Mouse (Mus musculus) kidney, postnatal 36 days (tissue): ENCODE data around the gene Itga11.
"Not testable (repeated sequence)": the region's sequence is repeated elsewhere in the genome, so short reads cannot be mapped to it uniquely, and the experiment has no call there.

ENCODE experiments used
- DNase-seq, 2 experiments: peaks; one replicate each; pipeline ENCODE4 v3.0.0; 2021 to 2022; ENCODE audit warnings: mixed read lengths in 2 of 2

Gene Itga11

DNA sequence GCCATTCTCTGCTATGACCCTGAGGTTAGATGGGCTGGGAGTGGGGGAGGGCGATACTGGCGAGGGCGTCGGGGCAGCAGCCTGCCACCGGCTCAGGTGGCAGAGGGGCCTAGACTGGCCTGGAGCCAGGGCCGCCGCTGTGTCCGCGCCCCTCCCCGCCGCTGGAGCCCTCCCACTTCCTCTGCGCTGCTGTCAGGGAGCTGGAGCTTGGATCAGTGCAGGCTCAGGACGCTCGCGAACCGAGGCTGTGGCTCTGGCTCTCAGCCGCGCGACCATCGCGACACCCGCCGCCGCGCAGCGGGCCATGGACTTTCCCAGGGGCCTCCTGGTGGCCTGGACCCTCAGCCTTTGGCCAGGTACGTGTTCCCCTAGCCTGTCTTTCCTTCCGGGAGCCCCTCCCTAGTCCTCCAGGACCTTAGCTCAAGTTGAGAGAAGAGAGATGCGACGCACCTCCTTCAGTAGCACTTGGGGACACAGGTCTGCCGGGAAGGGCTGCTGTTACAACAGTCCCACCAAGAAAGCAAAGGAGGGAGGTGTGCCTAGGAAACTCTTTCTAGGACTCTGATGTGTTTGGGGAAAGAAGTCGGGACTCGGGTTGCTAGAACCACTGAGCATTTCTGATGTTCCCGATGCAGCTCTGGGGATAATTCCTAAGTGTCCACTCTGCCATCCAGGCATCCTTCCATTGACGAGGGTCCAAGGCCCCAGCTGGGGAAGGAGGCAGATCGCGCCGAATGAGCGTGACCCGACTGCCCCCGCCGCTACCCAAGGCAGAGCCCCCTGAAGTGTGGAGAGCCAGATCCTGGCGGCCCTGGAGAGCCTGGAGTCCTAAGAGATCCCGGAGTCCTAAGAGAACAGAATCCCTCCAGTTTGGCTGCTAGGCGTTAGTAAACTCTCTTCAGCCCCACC, at the start of gene Itga11:
Gene Itga11, plus strand, starts transcription at position 186 of the 909 bp plus-strand sequence.
- DNase-seq, result peak in 1 of 2 experiments; percentile 48

DNA sequence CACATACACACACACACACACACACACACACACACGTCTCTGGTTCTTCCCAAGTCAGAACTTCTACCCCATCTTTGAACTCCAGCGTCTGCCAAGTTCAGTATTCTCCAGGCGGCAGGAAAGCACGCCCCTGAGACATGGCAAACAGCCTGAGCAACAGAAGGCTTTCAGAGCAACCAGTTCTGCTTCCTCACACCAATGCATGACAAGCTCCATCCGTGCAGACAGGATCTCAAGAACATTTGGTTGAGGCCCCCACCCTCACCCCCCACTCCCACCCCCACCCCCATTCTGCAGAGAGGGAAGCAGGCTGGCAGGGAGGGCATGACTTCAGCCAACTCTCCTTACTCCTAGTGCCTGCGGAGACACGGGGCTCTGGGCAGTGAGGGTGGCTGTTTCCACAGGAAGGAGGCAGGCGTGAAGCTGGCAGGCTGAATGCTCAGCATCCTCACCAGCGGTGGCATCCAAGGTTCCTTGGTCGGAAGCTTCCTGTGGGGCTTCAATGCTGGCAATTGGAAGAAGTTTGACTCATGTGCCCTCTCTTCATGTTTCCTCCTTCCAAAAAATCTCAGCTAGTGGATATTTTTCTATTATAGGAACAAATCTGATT, 46.9 kb upstream of the Itga11 start:
- peak in 1 of 2 experiments; percentile 12 for DNase-seq

DNA sequence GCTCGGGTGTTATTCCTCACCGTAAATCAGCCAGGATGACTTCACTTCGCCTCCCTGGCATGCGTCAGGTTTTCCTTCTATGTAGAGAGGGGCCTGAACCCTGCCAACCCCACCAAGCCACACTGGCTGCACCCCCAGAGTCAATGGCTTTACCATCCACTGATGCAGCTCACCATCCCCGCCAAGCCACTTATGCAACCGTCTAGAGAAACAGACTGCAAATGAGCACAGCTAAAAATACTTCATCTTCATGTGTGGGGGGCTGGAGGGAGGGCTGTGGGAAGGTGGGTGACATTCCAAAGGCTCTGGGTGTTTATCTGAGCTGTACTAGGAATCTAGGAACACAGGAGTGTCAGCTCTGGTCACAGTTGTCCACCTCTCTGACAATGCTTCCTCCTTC, 45.2 kb upstream of the Itga11 start:
- no peak for DNase-seq

DNA sequence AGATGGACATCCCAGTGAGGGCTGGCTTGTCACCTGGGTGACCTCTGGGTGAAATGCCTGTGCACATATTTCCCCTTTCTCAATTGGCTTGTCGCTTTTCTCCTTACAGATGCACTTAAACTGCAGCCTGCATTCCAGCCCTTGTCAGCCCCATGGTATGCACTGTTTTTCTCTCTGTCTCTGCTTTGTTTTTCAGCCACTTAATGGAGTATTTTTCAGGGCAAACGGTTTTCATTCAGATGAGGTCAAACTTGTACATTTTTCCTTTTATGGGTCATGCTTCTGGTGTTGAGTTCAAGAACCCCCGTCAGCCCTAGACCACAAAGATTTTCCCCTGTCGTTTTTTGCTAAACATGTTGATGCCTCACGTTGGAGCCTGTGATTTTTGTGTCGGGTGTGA, 39.6 kb upstream of the Itga11 start:
- DNase-seq, result no peak

DNA sequence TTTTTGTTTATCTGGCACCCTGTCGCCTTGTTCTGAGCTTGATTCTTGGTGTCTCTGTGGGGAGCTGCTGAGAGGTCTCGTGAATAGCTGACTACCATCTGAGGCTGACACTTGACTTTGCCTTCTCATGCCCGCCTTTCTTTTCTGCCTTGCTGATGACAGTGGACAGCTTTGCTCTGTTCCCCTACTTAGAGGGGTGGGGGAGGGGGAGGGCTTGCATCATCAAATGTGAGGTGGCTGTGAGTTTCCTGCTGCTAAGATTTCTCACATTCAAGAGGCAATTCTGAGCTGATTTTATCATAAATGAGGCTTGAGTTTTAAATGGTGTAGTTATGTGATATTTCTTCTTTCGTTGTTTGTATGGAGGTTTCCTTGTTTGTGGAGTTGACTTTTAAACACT, 37.9 kb upstream of the Itga11 start:
- DNase-seq, result no peak

DNA sequence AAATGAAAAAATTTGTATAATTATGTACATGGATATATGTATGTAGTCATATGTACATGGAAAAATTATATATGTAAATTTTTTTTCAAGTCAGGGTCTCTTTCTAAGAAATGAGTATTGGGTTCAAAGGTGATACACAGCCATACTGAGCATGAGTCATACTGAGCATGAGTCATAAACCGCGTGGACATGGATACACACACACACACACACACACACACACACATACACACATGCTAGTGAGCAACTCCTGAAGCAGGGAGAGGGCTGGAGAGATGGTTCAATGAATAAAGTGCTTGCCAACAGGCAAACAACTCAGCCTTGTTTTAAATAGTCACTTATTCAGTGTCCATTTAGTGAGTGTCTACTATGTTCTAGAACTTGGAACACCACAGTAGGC, 37.4 kb upstream of the Itga11 start:
- DNase-seq, result no peak

DNA sequence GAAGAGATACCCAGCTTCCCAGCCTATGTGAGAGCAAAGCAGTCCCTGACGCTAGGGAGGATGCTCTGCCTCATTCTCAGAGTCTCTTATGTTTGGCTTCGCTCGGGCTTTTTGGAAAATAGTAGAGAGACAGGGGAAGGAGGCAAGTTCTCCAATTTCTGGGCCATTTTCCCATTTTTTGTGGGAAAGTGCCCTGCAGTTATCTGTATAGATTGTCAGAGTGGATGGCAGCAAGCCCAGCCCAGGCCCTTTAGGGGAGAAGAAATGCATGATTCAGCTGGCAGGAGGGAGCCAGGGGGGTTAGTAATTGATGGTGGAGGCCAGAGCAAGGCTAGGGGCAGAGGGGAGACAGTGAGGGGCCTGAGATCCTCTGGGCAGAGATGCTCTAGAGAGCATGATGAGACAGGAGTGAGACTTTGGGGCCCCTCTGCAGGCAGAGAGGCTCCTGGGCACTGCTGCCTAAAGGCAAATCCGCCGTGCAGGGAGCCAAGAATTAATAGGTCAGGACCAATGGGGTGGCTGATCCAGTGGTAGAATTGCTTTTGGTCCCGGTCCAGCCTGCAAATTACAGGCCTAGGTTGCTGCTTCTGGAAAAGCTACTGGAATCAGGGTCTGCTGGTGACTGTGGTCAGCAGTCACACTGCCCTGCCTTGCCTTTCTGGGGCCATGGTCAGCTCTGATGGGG, 31.8 kb upstream of the Itga11 start:
- DNase-seq, result peak in 1 of 2 experiments; percentile 14

DNA sequence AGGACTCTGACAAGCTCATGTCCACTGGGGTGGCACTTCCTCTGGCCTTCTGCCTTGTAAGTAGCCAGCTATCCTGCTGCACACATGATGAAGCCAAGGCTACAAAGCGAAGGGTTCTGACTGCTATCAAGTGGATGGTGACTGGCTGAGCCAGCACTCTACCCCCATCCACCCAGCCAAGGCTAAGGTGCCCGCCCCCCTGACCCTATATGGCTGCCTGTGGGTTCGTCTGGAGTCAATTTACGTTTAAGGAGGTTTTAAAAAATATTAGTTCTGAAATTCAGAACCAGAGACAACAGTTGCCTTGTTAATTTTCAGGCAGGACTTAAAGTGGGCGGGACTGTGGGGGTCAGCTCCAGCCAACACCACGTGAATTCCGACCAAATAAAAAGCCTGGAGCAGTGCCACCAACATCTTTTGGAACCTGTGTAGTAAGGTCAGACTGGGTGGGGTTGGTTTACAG, 30.9 kb upstream of the Itga11 start:
- no peak for DNase-seq

DNA sequence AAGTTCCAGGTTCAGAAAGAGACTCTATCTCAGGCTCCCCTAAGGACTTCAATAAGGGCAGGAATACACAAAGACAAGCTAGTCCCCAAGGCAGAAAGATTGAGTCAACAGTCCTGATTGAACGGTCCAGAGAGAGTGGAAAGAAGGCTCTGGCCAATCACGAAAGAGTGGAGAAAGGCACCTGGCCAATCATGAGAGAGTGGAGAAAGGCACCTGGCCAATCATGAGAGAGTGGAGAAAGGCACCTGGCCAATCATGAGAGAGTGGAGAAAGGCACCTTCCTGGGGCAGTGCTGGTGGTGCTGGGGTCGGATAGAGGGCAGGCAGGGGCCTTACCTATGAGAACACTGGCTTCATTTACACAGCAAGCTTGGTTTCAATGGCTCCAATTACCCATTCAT, 28.2 kb upstream of the Itga11 start:
- DNase-seq, result no peak

DNA sequence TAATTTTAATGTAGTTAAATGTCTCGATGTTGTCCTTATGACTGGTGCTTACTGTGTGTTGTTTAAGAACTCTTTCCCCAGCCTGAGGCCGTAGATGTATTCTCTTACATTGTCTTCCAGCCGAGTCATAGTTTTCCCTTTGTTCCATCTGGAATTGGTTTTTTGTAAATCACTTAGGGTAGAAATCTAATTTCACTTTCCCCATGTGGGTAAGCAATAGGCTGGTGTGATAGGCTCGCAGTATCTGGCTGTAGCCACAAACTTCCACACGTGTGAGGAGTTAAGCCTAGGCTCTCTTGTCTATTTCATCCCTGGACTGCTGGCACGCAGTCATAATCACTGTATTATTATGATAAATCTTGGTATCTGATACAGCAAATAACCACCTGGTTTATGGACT, 26.9 kb upstream of the Itga11 start:
- no peak for DNase-seq

DNA sequence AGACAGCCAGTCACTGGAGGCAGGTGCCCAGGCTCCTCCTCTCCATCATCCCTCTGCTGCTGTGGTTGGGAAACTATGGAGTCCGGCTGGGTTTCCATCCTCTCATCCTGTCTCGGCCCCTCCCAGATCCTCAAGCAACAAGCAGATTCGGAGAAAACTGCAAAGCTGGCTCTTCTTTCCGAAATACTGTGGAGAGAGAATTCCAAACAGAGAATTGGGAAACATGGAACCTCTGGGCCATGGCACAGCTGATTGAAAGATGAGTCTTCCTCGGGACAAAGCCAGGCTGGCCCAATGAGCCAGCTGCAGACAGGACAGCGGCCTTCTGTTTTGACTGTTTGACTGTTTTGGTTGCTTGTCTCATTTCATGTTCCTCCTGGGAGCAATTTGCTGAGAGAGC, 23.3 kb upstream of the Itga11 start:
- peak in 1 of 2 experiments; percentile 7 for DNase-seq

DNA sequence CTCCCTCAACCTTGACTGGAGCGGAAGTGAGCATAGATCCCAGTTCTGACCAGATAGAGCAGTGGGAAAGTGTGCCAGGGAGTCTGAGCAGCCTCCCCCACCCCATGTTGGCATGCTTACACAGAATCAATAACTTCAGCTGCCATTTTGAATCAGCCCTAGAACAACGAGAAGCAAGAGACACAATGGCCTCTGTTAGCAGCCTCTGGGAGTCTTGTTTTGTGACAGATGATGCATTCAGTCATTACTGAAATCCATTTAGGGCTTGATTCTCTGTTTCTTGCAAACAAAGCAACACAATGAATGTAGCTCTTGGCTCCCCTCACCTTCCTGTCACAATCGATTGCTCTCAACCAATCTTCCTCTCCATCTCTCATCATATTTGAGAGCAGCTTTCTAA, 19.6 kb upstream of the Itga11 start:
- no peak for DNase-seq

DNA sequence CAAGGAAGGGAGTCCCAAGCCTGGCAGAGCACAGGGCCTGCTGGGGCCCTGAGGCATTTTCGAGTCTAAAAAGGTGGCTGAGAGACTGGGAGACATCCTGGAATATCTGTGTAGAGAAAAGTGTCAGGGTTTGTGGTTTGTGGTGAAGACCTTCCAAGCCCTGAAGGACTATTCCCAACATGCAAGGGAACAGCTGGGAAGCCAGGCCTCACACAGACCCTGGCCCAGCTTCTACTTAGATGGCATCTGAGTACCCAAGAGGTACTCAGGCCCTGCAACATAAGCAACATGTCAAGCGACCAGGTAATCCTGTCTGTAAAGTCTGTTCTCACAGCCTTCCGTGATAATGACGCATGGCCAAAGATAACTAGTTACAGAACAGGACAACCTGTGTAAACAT, 18.6 kb upstream of the Itga11 start:
- DNase-seq, result no peak

DNA sequence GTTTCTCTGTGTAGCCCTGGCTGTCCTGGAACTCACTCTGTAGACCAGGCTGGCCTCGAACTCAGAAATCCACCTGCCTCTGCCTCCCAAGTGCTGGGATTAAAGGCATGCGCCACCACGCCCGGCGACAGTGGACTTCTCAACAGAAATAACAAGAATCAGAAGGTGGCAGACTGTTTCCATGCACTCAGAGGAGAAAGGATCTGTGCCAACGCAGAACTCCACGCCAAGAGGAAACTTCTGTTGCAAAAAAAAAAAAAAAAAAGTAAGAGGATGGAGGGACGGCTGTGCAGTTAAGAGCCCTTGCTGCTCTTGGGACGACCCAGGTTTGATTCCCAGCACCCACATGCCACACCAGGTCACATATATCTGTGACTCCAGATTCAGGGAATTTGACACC, 16.7 kb upstream of the Itga11 start:
- not testable (repeated sequence) for DNase-seq

DNA sequence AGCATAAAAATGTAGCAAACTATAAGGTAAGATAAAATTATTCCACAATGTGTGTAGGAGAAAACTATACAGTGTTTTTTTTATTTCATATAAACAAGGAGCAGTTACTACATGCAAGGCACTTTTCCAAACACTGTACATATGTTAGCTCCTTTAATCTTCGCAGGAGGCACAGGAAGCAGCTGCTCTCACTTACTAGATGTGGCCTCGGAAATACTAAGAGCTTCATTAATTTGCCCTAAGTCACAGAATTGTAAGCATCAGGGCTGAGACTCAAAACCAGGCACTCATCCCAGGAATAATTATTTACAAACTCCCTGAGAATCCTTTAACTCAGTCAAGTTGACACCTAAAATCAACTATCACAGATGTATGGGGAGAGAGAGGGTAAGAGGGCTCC, 14.2 kb upstream of the Itga11 start:
- no peak for DNase-seq

DNA sequence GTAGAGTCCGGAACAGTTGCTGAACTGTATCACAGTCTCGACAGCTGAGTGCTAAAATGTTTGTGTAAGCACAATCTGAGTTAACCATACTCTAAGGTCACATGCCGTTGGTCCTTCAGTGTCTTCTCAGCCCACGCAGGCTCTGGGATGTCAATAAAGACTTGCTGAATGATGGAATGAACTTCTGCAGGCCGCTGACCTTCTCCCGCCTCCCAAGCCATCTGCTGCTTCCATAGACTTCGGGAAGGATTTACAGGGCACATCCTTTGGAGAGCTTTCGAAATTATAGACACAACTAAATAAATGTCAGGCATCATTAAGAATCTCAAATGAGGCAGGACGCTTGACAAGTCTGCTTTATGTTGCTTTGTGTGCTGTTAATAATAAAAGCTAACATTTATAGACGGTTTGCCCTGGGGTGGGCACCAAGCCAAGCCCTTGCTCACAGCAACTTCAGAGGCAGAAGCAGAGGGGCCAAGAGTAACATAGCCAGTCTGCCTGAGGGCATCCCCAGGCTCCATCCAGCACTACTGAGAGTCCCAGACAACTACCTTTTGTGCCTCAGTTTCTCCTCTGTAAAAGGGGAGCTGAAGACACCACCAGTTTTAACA, 13.4 kb upstream of the Itga11 start:
- DNase-seq, result no peak

DNA sequence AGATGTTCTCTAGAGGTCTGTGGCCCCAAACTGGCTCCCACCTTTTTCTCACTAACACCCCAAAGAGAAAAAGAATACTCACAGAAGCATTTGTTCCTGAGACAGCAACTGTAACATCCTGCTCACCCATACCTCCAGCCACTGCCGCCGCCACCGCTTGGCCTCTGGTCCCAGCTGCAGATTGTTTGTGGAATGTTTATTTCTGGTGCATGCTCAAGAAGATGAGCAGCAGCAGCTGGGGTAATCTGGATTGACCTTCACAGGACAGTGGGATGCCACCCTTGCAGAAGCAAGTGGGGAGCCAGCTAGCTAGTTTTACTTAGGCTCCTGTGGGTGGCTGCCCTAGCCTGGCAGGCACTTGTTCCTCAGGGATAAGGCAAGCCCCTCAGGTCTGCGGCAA, 11.7 kb upstream of the Itga11 start:
- DNase-seq, result no peak

DNA sequence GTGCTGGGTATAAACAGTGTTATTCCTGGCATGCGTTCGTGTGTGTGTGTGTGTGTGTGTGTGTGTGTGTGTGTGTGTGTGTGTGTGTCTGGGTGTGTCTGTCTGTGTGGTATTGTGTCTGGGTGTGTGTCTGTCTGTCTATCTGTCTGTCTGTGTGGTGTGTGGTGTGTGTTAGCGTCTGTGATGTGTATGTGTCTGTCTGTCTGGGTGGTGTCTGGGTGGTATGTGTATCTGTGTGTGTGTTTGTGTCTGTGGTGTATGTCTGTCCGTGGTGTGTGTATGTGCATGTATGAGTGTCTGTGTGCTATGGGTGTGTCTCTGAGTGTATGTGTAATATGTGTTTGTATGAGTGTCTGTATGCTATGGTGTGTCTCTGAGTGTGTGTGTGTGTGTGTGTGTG, 9.1 kb upstream of the Itga11 start:
- DNase-seq, result no peak

DNA sequence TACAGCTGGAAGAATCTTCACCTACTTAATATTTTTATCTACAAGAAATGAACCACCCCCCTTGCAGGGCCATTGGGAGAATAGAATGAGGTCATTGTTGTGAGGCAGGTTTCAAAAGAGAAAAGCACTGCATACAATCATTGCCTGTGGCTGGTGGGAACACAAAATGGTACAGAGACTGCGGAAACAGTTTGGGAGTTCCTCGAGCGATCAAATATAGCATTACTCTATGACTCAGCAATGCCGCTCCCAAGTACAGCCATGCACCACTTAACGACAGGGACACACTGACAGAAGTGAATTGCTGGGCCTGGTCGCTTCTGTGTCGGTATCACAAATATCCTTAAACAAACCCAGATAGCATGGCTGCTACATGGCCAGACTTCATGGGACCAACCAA, 4.4 kb upstream of the Itga11 start:
- no peak for DNase-seq

DNA sequence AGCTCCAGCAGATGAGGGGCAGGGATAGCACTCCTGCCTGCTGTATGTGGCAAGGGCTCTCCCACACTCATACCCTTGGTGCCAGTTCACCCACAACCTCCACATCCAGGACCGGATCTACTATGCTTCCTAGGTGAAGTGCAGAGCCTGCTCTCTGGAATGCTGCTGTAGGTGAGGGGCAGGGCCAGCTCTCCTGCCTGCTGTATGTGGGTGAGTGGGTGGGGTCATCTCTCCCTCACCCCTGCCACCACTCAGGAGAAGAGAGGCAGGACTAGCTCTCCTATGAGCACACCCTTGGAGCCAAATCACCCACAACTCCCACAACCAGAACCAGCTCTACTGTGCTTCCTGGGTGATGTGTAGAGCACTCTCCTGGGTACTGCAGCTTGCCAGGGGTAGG, 2.5 kb upstream of the Itga11 start:
- no peak for DNase-seq

DNA sequence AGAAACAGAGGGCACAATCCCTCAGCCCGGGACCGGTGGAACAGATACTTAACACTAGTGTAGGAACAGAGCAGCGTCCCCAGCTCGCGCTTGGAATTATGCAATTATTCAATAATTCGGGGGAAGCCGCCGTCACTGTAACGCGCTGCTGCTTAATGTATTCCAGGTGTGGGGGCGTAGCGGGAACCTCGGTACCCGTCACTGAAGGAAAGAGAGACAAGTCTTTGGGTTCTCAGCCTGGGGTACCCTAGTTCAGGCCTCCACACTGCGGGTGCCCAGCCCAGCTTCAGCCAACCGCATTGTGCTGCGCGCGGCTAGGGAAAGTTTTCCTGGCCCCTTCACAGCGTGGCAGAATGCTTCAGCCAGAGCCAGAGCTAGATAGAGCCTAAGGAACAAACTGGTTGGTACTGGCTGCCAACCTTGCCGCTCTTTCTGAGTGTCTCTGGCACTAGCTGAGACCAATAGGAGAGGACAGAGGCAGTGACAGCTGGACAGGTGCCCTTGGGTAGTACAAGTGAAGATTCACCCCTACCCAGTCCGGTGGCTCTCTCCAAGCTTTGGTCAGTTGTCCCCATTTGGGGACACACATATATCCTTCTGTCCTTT, 1.0 kb downstream of the Itga11 start:
- DNase-seq, result peak in 1 of 2 experiments; percentile 6

DNA sequence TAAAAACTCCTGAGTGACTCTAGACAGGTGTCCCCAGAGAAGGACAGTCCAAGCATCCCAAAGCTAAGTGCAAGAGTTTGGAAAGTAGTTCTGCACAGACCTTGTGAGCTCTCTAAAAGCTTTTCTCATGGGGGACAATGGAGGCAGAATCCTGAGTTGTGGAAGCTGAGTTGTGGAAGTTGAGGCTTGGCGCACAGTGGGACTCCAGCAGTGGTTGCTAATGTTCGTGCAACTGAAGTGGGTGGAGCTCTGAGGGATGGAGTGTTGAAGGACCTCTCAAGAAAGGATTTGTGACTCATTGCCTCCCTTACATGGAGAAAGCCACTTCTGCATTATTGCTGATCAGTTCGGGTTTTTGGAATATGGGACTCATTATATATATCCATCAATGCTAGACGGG, 1.8 kb downstream of the Itga11 start:
- no peak for DNase-seq

DNA sequence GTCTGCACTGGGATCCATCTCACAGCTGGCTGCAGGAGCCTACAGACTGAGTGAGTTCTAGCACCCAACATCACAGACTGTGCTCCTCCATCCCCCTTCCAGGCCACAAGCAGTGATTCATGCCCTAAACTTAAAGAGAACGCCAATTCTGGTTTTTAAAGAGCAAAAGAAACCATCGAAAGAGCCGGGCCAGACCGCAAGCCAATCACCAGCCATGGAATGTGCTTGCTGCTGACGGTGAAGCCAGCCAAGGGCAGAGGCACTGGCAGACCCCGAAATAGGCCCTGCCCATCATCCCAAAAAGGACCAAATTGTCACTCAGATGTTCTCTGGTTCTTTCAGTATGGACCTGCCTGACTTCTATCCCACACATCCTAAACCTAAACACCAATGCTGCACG, 6.7 kb downstream of the Itga11 start:
- DNase-seq, result no peak
